31 mouse cellular contexts compared by ENCODE assay signal in the genomic region with DNA sequence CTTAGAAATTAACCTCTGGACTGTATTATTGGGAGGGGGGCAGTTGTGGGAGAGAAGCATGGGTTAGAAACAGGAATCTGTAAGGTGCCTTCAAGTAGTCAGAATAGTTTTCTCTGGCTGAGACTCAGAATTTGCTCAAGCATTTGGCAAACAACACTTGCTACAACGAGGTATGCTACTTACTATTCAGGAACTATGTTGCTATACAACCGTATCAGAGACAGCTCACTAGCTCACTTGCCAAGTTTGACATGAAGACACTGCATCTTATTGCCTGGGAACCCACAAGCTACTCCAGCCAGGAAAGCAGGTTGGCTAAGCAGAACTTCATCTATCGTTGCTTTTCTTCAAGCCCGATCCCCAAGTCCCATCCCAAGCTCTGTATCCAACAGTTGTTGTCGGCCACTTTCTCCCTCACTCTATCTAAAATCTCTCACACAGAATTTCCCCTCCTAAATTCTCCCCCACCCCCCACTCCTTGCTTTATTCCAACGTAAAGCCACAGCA. TPM values are rescaled to one million over a fixed set of nuclear protein-coding genes. Genes with fewer than 3 reads are reported as not detected.
"Had no signal": no experiment of that assay in that cellular context is flagged by ENCODE, and none has a peak within 500 bp of the region (broad histone marks: within the 10 kb centered on the region; RNA-seq: fewer than 3 reads in every experiment).

No protein-coding gene starts in this region.

- H3K4me1 ChIP-seq: limb, embryonic 12.5 days; limb, embryonic 15.5 days; lung, embryonic 15.5 days; midbrain, embryonic 12.5 days; neural tube, embryonic 13.5 days; stomach, embryonic 15.5 days had no signal

- DNase-seq: kidney, adult 18-20 months; kidney, adult 9 months; kidney, postnatal 14 days; kidney, postnatal 4 days; left cerebral cortex, postnatal 4 days; liver, postnatal 0 days; retina, postnatal 1 day; right cerebral cortex, postnatal 25 days; spleen, adult 18-20 months; thymus, postnatal 25 days had no signal

- H3K27ac ChIP-seq: limb, embryonic 12.5 days; limb, embryonic 15.5 days; liver, embryonic 14.5 days; lung, embryonic 15.5 days; midbrain, embryonic 12.5 days; neural tube, embryonic 13.5 days; stomach, embryonic 15.5 days had no signal

- H3K27me3 ChIP-seq: limb, embryonic 12.5 days; limb, embryonic 15.5 days; lung, embryonic 15.5 days; midbrain, embryonic 12.5 days; neural tube, embryonic 13.5 days; stomach, embryonic 15.5 days had no signal

- ATAC-seq: intestine, embryonic 16.5 days; liver, postnatal 0 days; midbrain, embryonic 16.5 days had no signal

- H3K9ac ChIP-seq: limb, embryonic 12.5 days; limb, embryonic 15.5 days; liver, embryonic 14.5 days; liver, postnatal 0 days; lung, embryonic 15.5 days; midbrain, embryonic 12.5 days; neural tube, embryonic 13.5 days; stomach, embryonic 15.5 days had no signal

- H3K4me3 ChIP-seq: limb, embryonic 12.5 days; limb, embryonic 15.5 days; lung, embryonic 15.5 days; midbrain, embryonic 12.5 days; myocyte; neural tube, embryonic 13.5 days; stomach, embryonic 15.5 days had no signal

- H3K4me2 ChIP-seq: limb, embryonic 12.5 days; limb, embryonic 15.5 days; liver, embryonic 11.5 days; lung, embryonic 15.5 days; midbrain, embryonic 12.5 days; neural tube, embryonic 13.5 days; stomach, embryonic 15.5 days had no signal

- H3K9me3 ChIP-seq: limb, embryonic 15.5 days; lung, embryonic 15.5 days; midbrain, embryonic 12.5 days; neural tube, embryonic 13.5 days; stomach, embryonic 15.5 days had no signal

- H3K36me3 ChIP-seq: limb, embryonic 12.5 days; limb, embryonic 15.5 days; lung, embryonic 15.5 days; midbrain, embryonic 12.5 days; neural tube, embryonic 13.5 days; stomach, embryonic 15.5 days had no signal

RNA-seq across cellular contexts. Expression of a gene that starts 11.0 kb away (rescaled TPM):
- total RNA-seq: layer of hippocampus, adult 18-20 months; layer of hippocampus, postnatal 14 days; left cerebral cortex, adult 8-10 months; left cerebral cortex, postnatal 4 days; megakaryocyte progenitor cell, adult 5-6 weeks; megakaryocyte-erythroid progenitor cell, adult 5-6 weeks; monocyte, adult 5-6 weeks; neutrophil, adult 5-6 weeks had no signal
- polyA plus RNA-seq: intestine, embryonic 16.5 days; kidney, embryonic 16.5 days; limb, embryonic 12.5 days; limb, embryonic 15.5 days; liver, embryonic 11.5 days; liver, embryonic 14.5 days; liver, postnatal 0 days; lung, embryonic 15.5 days; midbrain, embryonic 12.5 days; midbrain, embryonic 16.5 days; myocyte; neural tube, embryonic 13.5 days; stomach, embryonic 15.5 days; thymus, postnatal 0 days had no signal

RNA-seq across cellular contexts. Expression of a gene that starts 28.0 kb away (rescaled TPM):
- total RNA-seq: layer of hippocampus, adult 18-20 months; layer of hippocampus, postnatal 14 days; left cerebral cortex, adult 8-10 months; left cerebral cortex, postnatal 14 days; left cerebral cortex, postnatal 4 days; megakaryocyte progenitor cell, adult 5-6 weeks; megakaryocyte-erythroid progenitor cell, adult 5-6 weeks; monocyte, adult 5-6 weeks; neutrophil, adult 5-6 weeks had no signal
- polyA plus RNA-seq: intestine, embryonic 16.5 days; kidney, embryonic 16.5 days; limb, embryonic 12.5 days; limb, embryonic 15.5 days; liver, embryonic 11.5 days; liver, embryonic 14.5 days; liver, postnatal 0 days; lung, embryonic 15.5 days; midbrain, embryonic 12.5 days; midbrain, embryonic 16.5 days; myocyte; neural tube, embryonic 13.5 days; stomach, embryonic 15.5 days; thymus, postnatal 0 days had no signal
